Mouse (Mus musculus) brain, embryonic 14.5 days (tissue): ENCODE measurements at regions not wholly inside any gene's neighbourhood (a gene's known extent, or its start where the extent isn't known, plus 50 kb on each side); places are given as distances from the start of the nearest gene placed in this dataset.

Experiments used
- CTCF ChIP-seq: fragments of 200-500 bp; IDR thresholded peaks from 2 replicates; pipeline ENCODE4 v1.5.1; 2012; ENCODE audit warnings: inconsistent platforms, mild to moderate bottlenecking, moderate library complexity, borderline replicate concordance; ENCODE audit not compliant: insufficient read depth, insufficient read length; ENCODE audit errors: extremely low read depth
- POLR2A ChIP-seq: fragments of 200-500 bp; IDR thresholded peaks from 2 replicates; pipeline ENCODE4 v1.6.1; 2012; ENCODE audit warnings: mild to moderate bottlenecking, inconsistent platforms, borderline replicate concordance; ENCODE audit not compliant: poor library complexity, insufficient read depth, insufficient read length, severe bottlenecking; ENCODE audit errors: extremely low read depth

DNA sequence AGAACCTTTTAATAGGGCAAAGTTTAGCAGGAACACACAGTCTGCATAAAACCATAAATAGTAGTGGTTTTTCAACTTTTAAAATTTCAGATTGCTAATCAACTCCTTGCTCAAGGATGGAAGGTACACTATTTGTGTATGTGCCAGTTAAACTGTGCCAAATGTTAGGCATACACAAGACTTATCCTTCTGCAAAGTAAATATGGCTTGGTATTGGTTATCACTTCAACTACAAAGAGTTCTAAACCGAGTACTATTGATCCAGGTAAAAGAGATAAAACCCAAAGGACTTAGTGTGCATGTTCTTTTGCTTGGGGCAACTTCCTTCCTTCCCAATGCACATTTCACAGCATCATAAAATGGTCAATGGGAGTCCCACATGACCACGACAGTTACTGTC is 1200.2 kb downstream of the Gsdmc2 start:
- TF ChIP-seq POLR2A (no peak), CTCF (no peak)
